Mouse (Mus musculus): ENCODE data around the gene Gdf2.

The Gdf2 gene

DNA sequence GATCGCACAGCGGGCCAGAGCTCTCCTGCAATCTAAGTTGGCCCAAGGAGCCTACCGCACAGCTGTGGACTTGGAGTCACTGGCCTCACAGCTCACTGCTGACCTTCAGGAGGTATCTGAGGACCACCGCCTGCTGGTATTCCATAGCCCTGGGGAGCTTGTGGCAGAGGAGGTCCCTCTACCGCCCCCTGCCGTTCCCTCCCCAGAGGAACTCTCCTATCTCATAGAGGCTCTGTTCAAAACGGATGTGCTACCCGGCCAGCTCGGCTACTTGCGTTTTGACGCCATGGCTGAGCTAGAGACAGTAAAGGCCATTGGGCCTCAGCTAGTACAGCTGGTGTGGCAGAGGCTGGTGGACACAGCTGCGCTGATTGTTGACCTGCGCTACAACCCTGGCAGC, 15.2 kb downstream of the Gdf2 start:
- no peak for DNase-seq (ENCODE audit: low read depth in 2 of 2, low spot score in 2 of 2)

DNA sequence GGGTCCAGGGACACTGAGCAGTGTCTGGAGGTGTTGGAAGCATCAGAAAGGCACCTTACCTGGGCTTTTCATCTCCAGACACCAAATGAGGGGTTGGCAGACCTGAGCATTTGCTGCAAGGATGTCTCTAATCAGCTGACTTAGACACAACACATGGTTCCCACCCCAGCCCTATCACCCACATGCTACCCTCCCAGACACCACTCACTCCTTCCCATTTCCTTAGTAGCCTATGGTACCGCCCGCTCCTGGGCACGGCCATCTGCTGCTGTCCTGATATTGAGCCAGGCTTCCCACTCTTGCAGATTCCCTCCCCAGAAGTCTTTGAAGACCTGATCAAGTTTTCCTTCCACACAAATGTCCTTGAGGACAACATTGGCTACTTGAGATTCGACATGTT, 17.3 kb downstream of the Gdf2 start:
- no peak for DNase-seq (ENCODE audit: low read depth in 2 of 2, low spot score in 2 of 2)

DNA sequence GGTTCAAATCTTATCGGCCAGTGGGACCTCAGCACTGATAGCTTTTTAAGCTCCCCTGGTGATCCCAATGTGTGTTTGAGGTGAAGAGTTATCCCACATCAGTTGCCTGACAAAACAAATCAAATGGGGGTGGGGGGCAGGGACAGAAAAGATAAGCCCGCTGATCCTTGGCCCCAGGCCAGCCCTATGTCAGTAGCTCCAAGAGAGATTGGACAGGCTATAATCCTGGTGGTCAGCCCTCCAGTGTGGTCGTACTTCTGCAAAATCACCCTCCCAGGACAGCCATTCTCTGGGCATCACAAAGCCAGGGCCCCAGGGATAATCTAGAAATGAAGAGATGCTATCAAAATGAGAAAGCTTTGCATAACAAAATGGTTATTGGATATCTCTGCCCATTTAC, 18.0 kb downstream of the Gdf2 start:
- no peak for DNase-seq (ENCODE audit: low read depth in 2 of 2, low spot score in 2 of 2)

DNA sequence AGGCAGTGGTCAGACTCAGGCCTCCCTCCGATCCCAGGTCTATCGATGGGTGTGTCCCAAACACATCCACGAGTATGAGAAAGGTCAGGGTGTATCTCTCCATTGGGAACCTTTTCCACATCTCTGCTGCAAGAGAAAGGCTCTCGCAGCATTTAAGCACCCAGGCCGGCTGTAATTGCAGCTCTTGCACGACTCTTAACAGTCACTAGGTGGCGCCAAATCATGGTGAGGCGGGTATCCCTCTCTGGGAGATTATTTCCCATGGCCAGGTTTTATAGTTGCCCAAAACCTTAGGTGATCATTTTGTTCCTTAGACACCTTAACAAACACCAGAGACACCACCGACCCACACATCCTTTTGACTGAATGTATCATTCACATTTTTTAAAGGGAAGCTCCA, 18.5 kb downstream of the Gdf2 start:
- no peak for DNase-seq (ENCODE audit: low read depth in 2 of 2, low spot score in 2 of 2)

DNA sequence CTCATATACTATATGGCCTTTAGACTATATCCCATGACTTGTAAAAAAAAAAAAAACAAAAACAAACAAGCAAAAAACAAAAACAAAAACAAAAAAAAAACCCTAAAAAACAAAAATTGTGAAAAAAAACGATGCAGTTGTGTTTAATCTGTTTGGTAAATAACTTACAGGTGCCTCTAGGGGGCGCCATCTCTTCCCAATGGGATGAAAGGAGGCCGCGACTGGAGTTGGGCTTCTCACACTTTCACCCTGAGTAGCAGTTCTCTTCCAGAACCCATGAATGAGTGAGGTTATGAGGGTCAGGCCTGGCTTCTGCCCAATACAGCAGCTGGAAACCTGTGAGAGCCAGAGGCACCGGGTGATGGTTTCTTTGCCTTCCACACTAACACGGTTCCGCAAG, 24.8 kb downstream of the Gdf2 start:
- no peak for DNase-seq (ENCODE audit: low read depth in 2 of 2, low spot score in 2 of 2)

DNA sequence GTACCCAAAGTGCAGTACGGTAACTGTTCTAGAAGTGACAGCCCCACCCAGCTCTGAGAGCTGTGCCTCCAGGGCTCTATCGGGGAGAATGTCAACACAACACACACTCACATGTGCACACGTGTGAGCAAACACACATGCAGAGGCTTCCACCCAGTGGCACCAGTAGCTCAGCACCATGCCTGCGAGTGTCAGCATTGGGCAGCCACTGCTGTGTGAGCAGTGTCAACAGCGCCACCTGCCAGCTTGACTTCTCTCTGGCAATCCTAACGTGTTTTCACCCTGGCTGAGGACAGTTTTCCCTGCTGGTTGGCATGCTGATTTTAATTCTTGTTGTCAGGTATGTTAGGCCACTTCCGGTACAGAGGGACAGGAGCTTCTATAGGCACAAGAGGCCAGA, 31.8 kb downstream of the Gdf2 start:
- no peak for DNase-seq (ENCODE audit: low read depth in 2 of 2, low spot score in 2 of 2)

DNA sequence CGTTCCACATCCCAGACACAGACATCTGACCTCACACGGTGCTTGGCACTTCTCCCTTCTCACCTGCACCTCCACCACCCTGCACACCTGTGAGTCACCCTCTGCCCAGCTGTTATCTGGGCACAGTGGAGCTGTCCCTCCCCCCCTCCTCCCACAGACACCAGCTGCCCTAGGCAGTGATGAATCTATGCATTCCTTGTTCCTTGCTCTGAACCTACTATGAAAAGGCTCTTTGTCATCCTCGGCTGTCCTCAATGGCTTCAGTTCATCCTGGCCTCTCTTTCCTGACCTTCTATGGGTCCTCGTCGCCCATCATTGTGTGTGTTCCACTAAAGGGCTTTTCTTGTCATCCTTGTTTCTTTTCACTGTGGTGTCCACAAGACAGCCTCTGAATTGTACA, 33.9 kb downstream of the Gdf2 start:
- DNase-seq (ENCODE audit: low read depth in 2 of 2, low spot score in 2 of 2) = no peak

DNA sequence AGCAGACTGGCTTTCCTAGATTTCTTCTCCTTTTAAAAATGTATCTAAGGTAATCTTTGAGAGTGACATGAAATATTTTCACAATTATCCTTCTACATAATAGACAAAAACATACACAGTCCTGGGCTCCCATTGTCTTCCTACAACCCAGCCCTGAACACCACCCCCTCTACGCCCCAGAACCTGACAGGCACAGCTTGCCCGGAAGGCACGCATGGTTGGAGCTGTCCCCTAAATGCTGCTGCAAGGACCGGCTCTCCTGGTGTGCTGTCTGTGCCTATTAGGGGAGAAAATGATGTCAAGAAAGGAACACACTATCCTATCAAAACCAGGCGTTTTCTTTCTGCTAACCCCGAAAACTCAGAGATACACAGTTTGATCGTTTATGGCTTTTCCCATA, 36.9 kb downstream of the Gdf2 start:
- DNase-seq (ENCODE audit: low read depth in 2 of 2, low spot score in 2 of 2) = no peak

DNA sequence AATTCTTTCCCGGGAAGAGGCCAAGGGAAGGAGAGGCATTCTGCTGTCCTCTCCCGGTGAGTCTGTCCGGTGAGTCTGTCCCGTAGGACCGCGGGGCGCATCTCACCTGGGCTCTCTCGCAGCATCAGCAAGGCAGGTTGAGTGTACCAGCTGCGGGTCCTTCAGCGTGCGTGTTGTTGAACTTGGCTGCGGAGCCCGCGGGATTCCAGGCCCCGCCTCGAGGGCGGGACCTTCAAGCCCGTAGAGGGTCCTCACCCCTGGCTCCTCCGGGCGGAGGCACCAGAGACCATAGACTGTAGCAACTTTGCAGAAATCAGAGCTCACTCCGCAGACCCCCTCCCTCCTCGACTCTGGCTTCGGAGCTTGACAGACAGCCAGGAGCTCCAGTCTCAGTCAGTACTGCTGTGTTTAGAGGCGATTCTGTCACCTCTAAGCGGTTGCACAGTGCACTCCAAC, 37.8 kb downstream of the Gdf2 start, which contains the start of gene Zfp488:
Gene Zfp488, minus strand, starts transcription at position 161 of the 456 bp plus-strand sequence.
- no peak for DNase-seq (ENCODE audit: low read depth in 2 of 2, low spot score in 2 of 2)

DNA sequence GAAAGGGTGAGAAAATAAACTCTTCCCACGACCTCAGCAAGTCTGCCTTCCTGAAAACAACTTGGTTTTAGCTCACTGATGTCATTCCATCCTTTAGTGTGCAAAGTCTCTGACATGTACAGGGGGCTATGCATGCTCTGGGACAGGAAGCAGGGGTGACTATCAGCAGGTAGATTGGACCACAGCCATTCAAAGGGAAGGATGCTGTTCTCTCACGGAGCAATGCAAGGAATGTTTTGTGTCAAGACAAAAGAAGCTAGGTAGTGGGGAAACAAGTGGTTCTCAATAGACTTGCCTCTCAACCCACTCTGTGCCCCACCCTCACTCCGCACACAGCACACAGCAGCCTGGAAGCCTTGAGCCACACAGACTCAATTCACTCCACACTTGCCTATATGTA, 48.4 kb downstream of the Gdf2 start:
- DNase-seq (ENCODE audit: low read depth in 2 of 2, low spot score in 2 of 2) = no peak

DNA sequence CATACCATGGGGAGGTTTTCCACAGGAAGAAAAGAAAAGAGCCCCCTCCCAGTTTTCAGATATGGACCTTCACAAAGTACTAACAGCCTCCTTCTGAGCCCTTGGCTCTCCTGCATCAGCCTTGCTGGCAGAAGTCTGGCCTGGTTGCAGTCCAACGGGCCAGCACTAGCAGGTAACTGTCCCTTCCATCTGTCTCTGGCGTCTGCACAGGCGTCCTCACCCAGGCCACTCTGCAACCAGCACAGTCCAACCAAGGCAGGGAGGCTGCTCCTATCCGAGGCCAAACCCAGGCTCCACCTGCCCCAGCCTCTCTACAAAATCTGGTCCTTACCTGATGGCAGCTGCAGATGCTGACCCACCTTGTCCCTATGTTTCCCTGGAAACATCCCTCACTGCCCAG, 51.1 kb downstream of the Gdf2 start:
- no peak for DNase-seq (ENCODE audit: low read depth in 2 of 2, low spot score in 2 of 2)

DNA sequence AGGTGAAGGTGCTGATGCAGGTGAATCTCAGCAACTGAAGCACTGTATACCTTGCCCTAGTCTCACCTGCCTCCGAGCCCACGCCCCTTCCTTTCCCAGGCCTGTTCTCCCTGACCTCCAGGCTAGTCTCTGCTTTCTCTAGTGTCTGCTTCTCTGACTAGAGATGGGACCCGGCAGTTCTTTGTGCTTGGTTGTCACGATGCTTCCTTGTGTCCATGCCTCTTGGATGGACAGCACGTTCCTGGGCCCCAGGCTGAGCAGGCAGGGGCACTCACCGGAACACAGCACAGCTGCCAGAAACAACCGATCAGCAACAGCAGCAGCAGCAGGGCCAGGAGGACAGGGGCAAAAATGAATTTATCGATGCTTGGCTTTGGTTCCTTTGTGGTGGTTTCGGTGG, 52.2 kb downstream of the Gdf2 start:
- no peak for DNase-seq (ENCODE audit: low read depth in 2 of 2, low spot score in 2 of 2)

DNA sequence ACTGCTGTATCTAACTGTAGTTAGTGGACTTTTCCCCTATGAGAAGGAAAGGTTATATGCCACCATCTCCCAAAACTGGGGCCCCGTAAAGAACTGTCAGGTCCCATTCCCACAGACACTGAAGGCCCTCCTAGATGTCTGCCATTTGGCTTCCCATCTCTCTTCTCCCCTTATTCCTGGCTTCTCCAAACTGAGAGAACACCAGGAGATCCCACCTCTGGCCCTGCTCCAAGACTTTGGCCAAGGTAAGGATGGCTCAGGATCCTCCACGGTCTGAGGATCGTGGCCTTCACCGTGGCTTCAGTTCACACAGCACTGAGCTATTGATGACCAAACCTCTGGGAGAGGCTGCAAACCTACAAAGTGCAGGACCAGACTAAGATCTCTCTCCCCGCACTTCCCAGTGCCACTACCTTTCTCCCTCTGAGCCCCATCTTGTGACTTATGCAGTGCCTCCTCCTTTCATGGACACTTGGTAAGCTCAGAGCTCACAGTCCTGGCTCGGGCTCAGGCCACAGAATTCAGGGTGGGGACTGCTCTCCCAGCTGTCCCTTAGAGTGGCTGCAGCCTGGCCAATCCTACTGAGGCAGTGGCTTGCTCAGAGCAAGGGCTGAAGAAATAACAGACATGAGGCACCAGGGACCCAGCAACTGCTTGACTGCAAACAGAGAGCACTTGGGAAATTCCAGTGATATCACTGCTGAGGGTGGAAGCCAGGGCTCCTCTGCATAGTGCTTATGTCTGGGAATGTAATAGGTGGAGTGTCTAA, 52.9 kb downstream of the Gdf2 start:
- no peak for DNase-seq (ENCODE audit: low read depth in 2 of 2, low spot score in 2 of 2)

Data from CD8-positive naive resting alpha-beta T cell, adult 2 months (primary cell).